Mouse (Mus musculus) forebrain, embryonic 13.5 days (tissue): ENCODE measurements around the gene Serinc3. TPM values are rescaled to one million over a fixed set of nuclear protein-coding genes. Genes with fewer than 3 reads are reported as not detected.
"Not testable (repeated sequence)": the region's sequence is repeated elsewhere in the genome, so short reads cannot be mapped to it uniquely, and the experiment has no call there.

Experiments used
- ATAC-seq: fragments of 200-750 bp; cut with Nextera tagmentation; 2 replicates; pipeline ENCODE4 v1.8.0; 2017
- H3K27ac ChIP-seq: fragments of 300-500 bp; sonication (generic); 2 replicates; pipeline ENCODE4 v1.5.1; 2015; ENCODE audit warnings: inconsistent platforms, mild to moderate bottlenecking, moderate library complexity
- H3K27me3 ChIP-seq: fragments of 300-500 bp; sonication (generic); 2 replicates; pipeline ENCODE4 v1.6.1; 2015; ENCODE audit warnings: mild to moderate bottlenecking, inconsistent platforms
- H3K36me3 ChIP-seq: fragments of 300-500 bp; sonication (generic); 2 replicates; pipeline ENCODE4 v1.6.1; 2015; ENCODE audit warnings: mild to moderate bottlenecking, inconsistent platforms; ENCODE audit not compliant: poor library complexity, severe bottlenecking
- H3K4me1 ChIP-seq: fragments of 300-500 bp; sonication (generic); 2 replicates; pipeline ENCODE4 v1.6.1; 2015; ENCODE audit warnings: inconsistent platforms
- H3K4me2 ChIP-seq: fragments of 300-500 bp; sonication (generic); 2 replicates; pipeline ENCODE4 v1.6.1; 2015; ENCODE audit warnings: inconsistent platforms, mild to moderate bottlenecking, moderate library complexity
- H3K4me3 ChIP-seq: fragments of 300-500 bp; sonication (generic); 2 replicates; pipeline ENCODE4 v1.5.1; 2015; ENCODE audit warnings: mild to moderate bottlenecking, inconsistent platforms
- H3K9ac ChIP-seq: fragments of 300-500 bp; sonication (generic); 2 replicates; pipeline ENCODE4 v1.6.1; 2015; ENCODE audit warnings: mild to moderate bottlenecking, inconsistent platforms
- H3K9me3 ChIP-seq: fragments of 300-500 bp; sonication (generic); replicated peaks from 2 replicates; pipeline ENCODE4 v1.6.1; 2016; ENCODE audit warnings: inconsistent platforms
- WGBS: fragments of 180-500 bp; shearing (Covaris S2); methylation state at CpG from one replicate; pipeline ENCODE4 v1.1.7; 2015; 5-methylcytosine and 5-hydroxymethylcytosine counted together
- polyA plus RNA-seq: library from polyadenylated mRNA; unstranded; fragments of >200 nt; fragmentation: Nextera tagmentation; extraction: Ambion mirVana; gene quantifications from 2 replicates; pipeline ENCODE4 v1.2.1, GENCODE M21; 2015

Serinc3 gene
- polyA plus RNA-seq, 1 experiment from 2014 or later = 23.9 TPM

DNA sequence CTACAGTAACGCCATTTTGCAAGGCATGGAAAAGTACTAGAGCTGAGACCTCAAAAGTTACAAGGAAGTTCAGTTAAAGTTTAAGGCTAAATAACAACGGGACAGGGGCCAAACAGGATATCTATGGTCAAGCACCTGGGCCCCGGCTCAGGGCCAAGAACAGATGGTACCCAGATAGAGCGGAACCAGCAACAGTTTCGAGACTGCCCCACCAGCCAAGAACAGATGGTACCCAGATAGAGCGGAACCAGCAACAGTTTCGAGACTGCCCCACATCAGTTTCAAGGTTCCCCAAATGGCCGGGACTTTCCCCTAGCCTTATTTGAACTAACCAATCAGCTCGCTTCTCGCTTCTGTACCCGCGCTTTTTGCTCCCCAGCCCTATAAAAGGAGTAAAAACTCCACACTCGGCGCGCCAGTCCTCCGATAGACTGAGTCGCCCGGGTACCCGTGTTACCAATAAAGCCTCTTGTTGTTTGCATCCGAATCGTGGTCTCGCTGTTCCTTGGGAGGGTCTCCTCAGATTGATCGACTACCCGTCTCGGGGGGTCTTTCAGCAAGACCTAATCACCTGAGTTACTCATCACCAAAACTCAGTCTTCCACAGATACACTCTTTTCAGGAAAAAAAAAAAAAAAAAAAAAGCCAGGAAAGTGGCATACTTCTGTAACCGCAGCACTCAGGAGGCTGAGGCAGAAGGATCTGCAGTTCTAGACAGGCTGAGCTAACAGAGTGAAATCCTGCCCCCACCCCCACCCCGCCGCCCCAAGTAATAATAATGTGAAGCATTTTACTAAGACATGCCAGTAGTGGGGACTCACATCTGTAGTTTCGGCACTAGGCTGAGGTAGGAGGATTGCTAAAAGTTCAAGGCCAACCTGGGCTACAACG, 2.0 kb downstream of the Serinc3 start:
- no peak for ATAC-seq
- H3K36me3 ChIP-seq = 0 out of 2 replicates have a peak, but pooled peaks cover 4% of the 10 kb centered on the region
- peaks cover 20% of the 10 kb centered on the region for H3K4me1 ChIP-seq
- H3K9ac ChIP-seq = peak overlapping the region; percentile 91; the same call in 1 of the 2 replicates
- peak overlapping the region; percentile 82 for H3K4me3 ChIP-seq
- peak overlapping the region; percentile 72 for H3K4me2 ChIP-seq
- H3K9me3 ChIP-seq = no peaks in the 10 kb centered on the region
- no peak overlapping the region for H3K27ac ChIP-seq
- 96% methylated on average over 30 of the region's 30 CpGs for WGBS
- no peaks in the 10 kb centered on the region for H3K27me3 ChIP-seq

DNA sequence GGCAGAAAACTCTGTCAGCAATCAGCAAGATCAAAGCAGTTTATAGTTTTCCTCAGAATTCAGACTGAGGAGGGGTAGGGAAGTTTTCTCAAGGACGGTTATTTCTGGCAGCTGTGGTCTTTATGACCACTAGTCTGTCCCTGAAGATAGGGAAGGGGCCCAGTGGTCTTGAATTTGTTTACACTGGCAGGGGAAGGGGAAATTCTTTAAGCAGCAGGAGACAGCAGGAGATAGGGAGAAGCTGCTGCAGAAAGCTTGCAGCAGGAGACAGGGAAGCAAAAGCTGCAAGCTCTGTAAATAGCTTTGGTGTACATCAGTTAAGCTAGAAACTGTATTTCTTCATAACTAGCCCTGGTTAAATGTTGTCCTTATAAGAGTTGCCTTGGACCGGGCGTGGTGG, 3.2 kb downstream of the Serinc3 start:
- Histone ChIP-seq H3K4me1 (peaks cover 20% of the 10 kb centered on the region), H3K27me3 (no peaks in the 10 kb centered on the region), H3K4me3 (no peak overlapping the region), H3K9ac (no peak overlapping the region), H3K9me3 (no peaks in the 10 kb centered on the region), H3K27ac (no peak overlapping the region), H3K36me3 (0 out of 2 replicates have a peak, but pooled peaks cover 6% of the 10 kb centered on the region), H3K4me2 (no peak overlapping the region)
- 93% methylated on average over 3 of the region's 3 CpGs for WGBS
- ATAC-seq = no peak

DNA sequence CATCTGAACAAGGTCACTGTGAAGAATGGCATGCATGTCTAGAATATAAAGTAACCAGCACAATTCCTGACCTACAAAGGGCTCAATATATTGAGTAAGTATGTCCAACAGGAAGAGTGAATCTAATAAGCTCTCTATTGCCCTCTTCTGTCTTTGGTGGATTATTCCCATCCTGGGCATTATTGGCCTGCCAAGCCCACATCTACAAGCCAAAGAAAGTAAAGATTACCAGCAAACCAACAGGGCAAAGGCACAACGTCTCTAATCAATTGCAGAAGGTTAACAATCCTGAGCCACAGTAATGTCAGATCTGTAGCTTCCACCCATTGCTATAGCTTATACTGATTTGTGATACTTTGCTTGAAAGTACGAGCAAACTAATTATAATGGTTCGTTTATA, 4.4 kb downstream of the Serinc3 start:
- no peak overlapping the region for H3K9ac ChIP-seq
- H3K4me1 ChIP-seq = peaks cover 20% of the 10 kb centered on the region
- 0 out of 2 replicates have a peak, but pooled peaks cover 8% of the 10 kb centered on the region for H3K36me3 ChIP-seq
- ATAC-seq = no peak
- WGBS = 79% methylated on average over 3 of the region's 3 CpGs
- no peak overlapping the region for H3K4me2 ChIP-seq
- H3K4me3 ChIP-seq = no peak overlapping the region
- H3K27me3 ChIP-seq = no peaks in the 10 kb centered on the region
- H3K9me3 ChIP-seq = no peaks in the 10 kb centered on the region
- H3K27ac ChIP-seq = no peak overlapping the region

DNA sequence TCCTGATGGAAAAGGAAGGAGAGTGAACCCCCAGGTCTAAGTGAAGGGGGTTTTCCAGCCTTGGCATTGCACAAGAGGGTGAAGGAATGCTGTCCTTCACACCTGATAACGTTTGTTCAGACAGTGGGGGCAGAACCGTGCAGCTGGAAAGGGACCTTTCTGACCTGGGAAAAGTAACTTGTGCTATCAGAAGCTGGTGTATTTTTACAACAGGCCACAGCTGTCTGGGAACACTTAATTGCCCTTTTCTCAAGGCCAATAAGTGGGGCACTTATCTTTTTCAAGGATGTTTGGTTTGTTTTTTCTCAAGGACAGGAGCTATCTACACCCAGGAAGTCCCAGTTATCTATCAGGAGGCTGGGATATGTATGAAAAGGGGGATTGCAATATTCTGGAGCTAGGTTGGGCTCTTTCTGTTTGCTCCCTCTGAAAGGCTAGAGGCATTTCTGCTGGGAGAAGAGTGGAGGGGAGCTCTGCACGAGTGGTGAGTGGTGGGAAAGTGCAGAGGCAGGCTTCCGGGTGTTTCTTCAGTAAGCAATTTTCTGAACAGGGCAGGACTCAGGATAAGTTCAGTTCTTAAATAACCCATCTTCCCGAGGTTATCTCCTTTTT, 7.2 kb downstream of the Serinc3 start:
- H3K4me1 ChIP-seq = peaks cover 6% of the 10 kb centered on the region
- WGBS = 80% methylated on average over 5 of the region's 5 CpGs
- no peak overlapping the region for H3K9ac ChIP-seq
- no peaks in the 10 kb centered on the region for H3K27me3 ChIP-seq
- no peak for ATAC-seq
- H3K4me2 ChIP-seq = no peak overlapping the region
- no peaks in the 10 kb centered on the region for H3K9me3 ChIP-seq
- peaks cover 24% of the 10 kb centered on the region for H3K36me3 ChIP-seq
- H3K27ac ChIP-seq = no peak overlapping the region
- no peak overlapping the region for H3K4me3 ChIP-seq

DNA sequence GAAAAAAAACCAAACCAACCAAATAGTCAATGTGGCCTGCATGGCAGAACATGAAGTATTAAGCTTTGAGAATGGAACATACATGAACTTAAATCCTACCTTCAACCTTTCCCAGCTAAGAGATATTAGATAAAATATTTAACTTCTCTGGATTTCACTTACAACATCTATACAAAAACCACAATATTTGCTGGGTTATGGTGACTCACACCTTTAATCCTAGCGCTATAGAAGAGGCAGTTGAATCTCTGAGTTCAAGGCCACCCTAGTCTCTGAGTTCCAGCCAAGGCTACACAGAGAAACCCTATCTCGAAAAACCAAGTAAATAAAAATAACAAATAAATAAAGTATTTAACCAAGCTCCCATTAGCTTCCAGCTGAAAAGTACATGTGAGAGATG, 8.9 kb downstream of the Serinc3 start:
- Histone ChIP-seq H3K27ac (no peak overlapping the region), H3K4me1 (no peaks in the 10 kb centered on the region), H3K36me3 (peaks cover 37% of the 10 kb centered on the region), H3K4me3 (no peak overlapping the region), H3K9me3 (no peaks in the 10 kb centered on the region), H3K9ac (no peak overlapping the region), H3K4me2 (no peak overlapping the region), H3K27me3 (no peaks in the 10 kb centered on the region)
- WGBS = 96% methylated on average over 2 of the region's 2 CpGs
- ATAC-seq = no peak

DNA sequence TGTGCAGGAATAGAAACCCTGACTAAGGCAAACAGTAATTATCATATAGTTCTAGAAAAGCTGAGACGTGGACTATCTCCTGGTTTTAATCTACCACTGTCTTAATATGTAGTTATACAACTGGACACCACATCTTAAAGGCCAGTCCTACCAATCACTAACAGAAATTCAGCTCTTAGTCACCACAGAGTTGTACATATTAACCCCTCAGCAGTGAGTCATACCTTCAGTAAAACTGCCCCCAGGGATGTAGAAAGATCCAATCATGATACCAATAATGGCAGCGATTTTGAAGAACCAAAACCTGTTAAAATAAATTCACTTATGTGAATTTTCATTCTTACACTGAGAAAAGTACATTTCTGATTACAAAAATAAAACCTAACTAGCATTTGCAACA, 10.7 kb downstream of the Serinc3 start:
- Histone ChIP-seq H3K9ac (no peak overlapping the region), H3K4me3 (no peak overlapping the region), H3K4me1 (no peaks in the 10 kb centered on the region), H3K27me3 (no peaks in the 10 kb centered on the region), H3K9me3 (no peaks in the 10 kb centered on the region), H3K36me3 (peaks cover 56% of the 10 kb centered on the region), H3K27ac (no peak overlapping the region), H3K4me2 (no peak overlapping the region)
- WGBS = 98% methylated on average over 2 of the region's 2 CpGs
- ATAC-seq = no peak

DNA sequence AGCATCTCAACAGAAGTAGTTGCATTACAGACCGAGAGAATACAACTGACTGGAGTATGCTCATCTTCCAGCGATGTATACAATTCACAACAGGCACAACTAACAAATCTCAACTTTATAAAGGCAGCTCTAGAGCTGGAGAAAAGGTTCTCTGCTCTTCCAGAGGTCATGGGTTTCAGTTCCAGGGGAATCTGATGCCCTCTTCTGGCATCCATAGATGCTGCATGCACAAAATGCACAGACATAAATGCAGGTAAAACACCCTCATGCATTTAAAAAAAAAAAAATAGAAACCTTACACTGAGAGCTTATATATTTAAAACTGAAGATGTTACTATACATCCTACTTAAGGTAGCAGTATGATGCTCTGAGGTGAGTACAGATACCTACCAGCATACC, 13.2 kb downstream of the Serinc3 start:
- H3K9me3 ChIP-seq = no peaks in the 10 kb centered on the region
- H3K4me3 ChIP-seq = no peak overlapping the region
- WGBS = 90% methylated on average over 2 of the region's 2 CpGs
- no peak overlapping the region for H3K9ac ChIP-seq
- H3K36me3 ChIP-seq = peaks cover 78% of the 10 kb centered on the region
- H3K27me3 ChIP-seq = no peaks in the 10 kb centered on the region
- no peak for ATAC-seq
- no peak overlapping the region for H3K4me2 ChIP-seq
- no peak overlapping the region for H3K27ac ChIP-seq
- no peaks in the 10 kb centered on the region for H3K4me1 ChIP-seq

DNA sequence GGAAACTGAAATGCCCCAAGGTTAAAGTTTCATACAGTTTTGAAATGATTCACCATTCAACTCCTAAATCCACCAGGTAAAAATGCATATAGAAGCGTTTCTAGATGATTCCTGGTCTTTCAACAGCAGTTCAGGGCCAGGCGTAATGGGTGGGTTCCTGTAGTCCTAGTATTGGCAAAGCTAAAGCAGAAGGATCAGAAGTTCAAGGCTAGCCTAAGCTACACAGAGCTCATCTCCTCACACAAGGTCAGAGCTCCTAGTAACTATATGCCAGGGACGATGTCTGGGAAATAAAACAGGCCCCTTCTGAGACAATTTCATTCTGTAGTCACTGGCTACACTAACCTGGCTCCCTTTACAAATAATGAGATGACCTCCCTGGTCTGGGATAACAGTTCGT, 13.7 kb downstream of the Serinc3 start:
- no peak overlapping the region for H3K27ac ChIP-seq
- no peak overlapping the region for H3K9ac ChIP-seq
- ATAC-seq = no peak
- no peaks in the 10 kb centered on the region for H3K27me3 ChIP-seq
- H3K36me3 ChIP-seq = peaks cover 81% of the 10 kb centered on the region
- no peaks in the 10 kb centered on the region for H3K4me1 ChIP-seq
- 96% methylated on average over 4 of the region's 4 CpGs for WGBS
- H3K4me3 ChIP-seq = no peak overlapping the region
- no peak overlapping the region for H3K4me2 ChIP-seq
- H3K9me3 ChIP-seq = no peaks in the 10 kb centered on the region

DNA sequence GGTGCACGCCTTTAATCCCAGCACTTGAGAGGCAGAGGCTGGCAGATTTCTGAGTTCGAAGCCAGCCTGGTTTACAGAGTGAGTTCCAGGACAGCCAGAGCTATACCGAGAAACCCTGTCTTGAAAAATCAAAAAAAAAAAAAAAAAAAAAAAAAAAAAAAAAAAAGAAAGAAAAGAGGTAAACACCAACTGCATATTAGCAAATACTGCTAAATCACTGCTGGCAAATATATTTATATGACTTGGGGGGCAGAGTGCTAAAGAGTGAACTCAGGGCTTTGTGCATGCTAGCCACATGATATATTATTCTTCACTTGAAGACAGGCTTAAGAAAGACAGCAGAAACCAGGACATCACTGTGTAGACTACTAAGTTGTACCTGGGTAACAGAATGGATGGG, 23.5 kb downstream of the Serinc3 start:
- not testable (repeated sequence) for H3K9me3 ChIP-seq

DNA sequence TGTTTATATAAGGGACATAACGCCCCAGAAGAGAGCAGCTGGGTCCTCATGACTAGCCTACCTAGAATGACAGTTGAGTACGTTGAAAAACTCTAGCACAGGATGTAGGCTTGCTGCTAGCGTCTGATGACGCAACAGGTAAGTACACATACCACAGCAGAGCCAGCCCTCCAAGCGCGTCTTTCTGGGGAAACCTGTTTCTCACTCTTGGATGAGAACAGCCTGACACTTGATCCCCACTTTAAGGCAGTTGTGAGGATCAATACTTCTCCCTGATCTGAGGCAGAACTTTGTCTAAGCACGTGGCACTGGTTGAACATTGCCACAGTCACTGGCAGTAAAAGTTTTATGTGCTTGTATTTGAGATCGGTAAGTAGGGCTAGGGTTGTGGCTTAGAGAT, 24.5 kb downstream of the Serinc3 start:
- WGBS = 94% methylated on average over 8 of the region's 8 CpGs
- ATAC-seq = no peak
- no peak overlapping the region for H3K9ac ChIP-seq
- no peak overlapping the region for H3K27ac ChIP-seq
- no peaks in the 10 kb centered on the region for H3K9me3 ChIP-seq
- no peak overlapping the region for H3K4me3 ChIP-seq
- H3K27me3 ChIP-seq = no peaks in the 10 kb centered on the region
- H3K36me3 ChIP-seq = peaks cover 93% of the 10 kb centered on the region
- no peaks in the 10 kb centered on the region for H3K4me1 ChIP-seq
- H3K4me2 ChIP-seq = no peak overlapping the region

More for the DNA sequence above, 23.5 kb downstream of the Serinc3 start:
- not testable (repeated sequence) for H3K27me3 ChIP-seq, H3K9ac ChIP-seq, H3K4me2 ChIP-seq, ATAC-seq, H3K27ac ChIP-seq, H3K4me1 ChIP-seq, H3K4me3 ChIP-seq
- peaks cover 93% of the 10 kb centered on the region for H3K36me3 ChIP-seq
- WGBS = 97% methylated on average over 3 of the region's 3 CpGs

DNA sequence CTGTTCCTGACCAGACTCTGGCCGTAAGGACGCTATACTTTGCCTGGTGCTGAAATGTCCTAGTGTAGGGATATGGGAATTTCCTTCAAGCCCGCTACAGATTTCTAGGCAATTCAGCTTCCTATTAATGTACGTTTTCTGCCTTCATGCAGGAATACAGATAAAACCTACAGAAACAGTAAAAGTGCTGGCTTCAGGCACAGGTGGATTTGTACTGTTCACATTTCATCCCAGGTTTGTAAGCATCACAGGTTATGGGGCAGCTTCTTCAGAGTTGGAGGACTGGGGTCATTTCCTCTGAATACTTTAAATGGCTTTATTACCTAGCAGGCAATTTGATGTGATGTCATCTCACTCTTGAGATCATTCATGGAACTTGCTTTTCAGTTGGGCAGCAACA, 27.1 kb downstream of the Serinc3 start:
- Histone ChIP-seq H3K36me3 (peaks cover 96% of the 10 kb centered on the region), H3K27me3 (no peaks in the 10 kb centered on the region), H3K4me2 (no peak overlapping the region), H3K9ac (no peak overlapping the region), H3K4me3 (no peak overlapping the region), H3K9me3 (no peaks in the 10 kb centered on the region), H3K27ac (no peak overlapping the region), H3K4me1 (no peaks in the 10 kb centered on the region)
- no peak for ATAC-seq
- 92% methylated on average over 4 of the region's 4 CpGs for WGBS

DNA sequence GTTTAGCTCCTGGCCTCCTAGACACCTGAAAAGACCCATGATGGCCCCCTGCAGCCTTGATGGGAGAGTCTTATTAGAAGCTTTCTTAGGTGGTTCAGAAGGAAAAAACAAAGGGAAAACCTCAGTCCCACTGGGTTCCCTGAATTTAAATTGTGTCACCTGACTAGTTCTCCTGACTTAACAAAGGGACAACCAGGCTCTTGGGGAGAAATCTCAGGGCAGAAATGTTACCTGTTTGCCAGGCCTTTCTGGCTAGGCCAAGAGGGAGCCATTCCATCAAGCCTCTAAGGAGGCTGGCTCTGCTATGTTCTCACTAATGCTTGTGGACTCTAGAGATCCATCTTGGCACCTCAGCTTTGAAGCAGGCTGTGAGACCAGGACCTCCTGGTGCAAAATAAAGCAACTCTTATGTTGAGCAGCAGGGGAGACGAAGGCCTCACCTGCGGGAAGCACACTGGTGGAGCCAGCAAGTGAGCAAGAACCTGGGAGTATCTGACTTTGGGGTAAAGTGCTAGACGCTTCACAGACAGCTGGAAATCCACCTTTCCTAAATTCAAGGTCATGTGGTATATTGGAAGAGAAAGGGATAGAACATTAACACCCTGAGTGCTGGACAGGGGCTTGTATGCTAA, 27.6 kb downstream of the Serinc3 start:
- H3K4me2 ChIP-seq = no peak overlapping the region
- no peaks in the 10 kb centered on the region for H3K9me3 ChIP-seq
- no peaks in the 10 kb centered on the region for H3K27me3 ChIP-seq
- H3K4me1 ChIP-seq = no peaks in the 10 kb centered on the region
- H3K9ac ChIP-seq = no peak overlapping the region
- H3K4me3 ChIP-seq = no peak overlapping the region
- no peak overlapping the region for H3K27ac ChIP-seq
- no peak for ATAC-seq
- peaks cover 95% of the 10 kb centered on the region for H3K36me3 ChIP-seq
- WGBS = 86% methylated on average over 3 of the region's 3 CpGs
